Mouse (Mus musculus) megakaryocyte, embryonic 14.5 days (primary cell): ENCODE data around the gene Ift172. TPM values are rescaled to one million over a fixed set of nuclear protein-coding genes. Genes with fewer than 3 reads are reported as not detected.
A peak's percentile ranks its signal among the peaks of the same experiment; 100 is the strongest.

Experiments used
- H3K27me3 ChIP-seq: replicated peaks from 2 replicates; pipeline ENCODE3; 2012; ENCODE audit warnings: inconsistent platforms
- H3K36me3 ChIP-seq: replicated peaks from 2 replicates; pipeline ENCODE3; 2012; ENCODE audit warnings: low read length, inconsistent platforms, mixed read lengths
- H3K4me1 ChIP-seq: 2 replicates; pipeline ENCODE4 v1.6.1; 2012; ENCODE audit warnings: inconsistent platforms
- H3K4me3 ChIP-seq: replicated peaks from 2 replicates; pipeline ENCODE3; 2012; ENCODE audit warnings: moderate library complexity, mild to moderate bottlenecking, inconsistent platforms
- H3K9me3 ChIP-seq: 2 replicates; pipeline ENCODE4 v1.6.1; 2012; ENCODE audit warnings: inconsistent platforms
- FLI1 ChIP-seq: IDR thresholded peaks from 2 replicates; pipeline ENCODE4 v1.6.1; 2012; ENCODE audit warnings: low read length, inconsistent platforms, mixed read lengths
- GATA1 ChIP-seq: IDR thresholded peaks from 3 replicates; pipeline ENCODE4 v1.6.1; 2012; ENCODE audit warnings: mixed read lengths, low read length, inconsistent platforms, borderline replicate concordance
- polyA plus RNA-seq: library from polyadenylated mRNA; stranded (reverse); fragments of >175 nt; gene quantifications from 2 replicates; pipeline ENCODE4 v1.2.3, GENCODE M21; 2012; ENCODE audit warnings: low replicate concordance; ENCODE audit not compliant: insufficient read depth

Ift172 gene
- polyA plus RNA-seq, 1 experiment = 19.3 TPM

DNA sequence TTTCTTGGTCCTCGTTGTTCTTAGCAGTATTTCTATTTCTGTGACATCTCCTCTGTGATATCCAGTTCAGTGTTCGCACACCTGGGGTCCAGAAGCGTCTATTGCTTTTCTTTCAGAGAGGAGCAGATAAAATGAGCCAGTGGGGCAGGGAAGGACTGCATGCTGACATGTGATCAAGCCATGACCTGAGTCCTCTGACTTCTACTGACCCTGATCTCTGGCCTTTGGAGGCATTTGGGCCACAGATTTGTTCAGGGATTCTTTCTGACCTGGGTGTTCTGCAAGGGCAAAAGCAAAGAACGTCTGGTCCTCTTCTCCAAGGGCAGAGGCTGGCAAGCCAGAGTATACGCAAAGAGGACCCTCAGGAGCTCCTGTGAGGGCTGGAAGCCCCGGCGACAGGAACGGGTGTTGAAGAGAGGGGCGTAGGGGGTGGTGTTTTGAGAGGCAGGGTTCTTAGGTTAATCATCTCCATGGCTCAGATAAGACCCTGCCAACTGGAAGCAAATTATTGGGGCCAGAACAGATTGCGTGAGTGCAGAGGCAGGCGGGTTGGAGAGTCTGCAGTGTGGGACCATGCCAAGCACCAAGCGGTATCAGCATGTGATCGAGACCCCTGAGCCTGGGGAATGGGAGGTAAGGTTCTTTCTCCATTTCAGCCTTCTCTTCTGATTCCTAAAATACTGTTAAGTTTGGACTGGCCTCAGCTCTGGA is 6.3 kb upstream of the Ift172 start, which contains the start of gene Gckr:
Gckr (plus strand) TSS at position 397 of the 711 bp plus-strand sequence.
- H3K4me3 ChIP-seq = no peak within 1 kb of the TSS
- peaks cover 79% of the 10 kb centered on the region for H3K27me3 ChIP-seq

DNA sequence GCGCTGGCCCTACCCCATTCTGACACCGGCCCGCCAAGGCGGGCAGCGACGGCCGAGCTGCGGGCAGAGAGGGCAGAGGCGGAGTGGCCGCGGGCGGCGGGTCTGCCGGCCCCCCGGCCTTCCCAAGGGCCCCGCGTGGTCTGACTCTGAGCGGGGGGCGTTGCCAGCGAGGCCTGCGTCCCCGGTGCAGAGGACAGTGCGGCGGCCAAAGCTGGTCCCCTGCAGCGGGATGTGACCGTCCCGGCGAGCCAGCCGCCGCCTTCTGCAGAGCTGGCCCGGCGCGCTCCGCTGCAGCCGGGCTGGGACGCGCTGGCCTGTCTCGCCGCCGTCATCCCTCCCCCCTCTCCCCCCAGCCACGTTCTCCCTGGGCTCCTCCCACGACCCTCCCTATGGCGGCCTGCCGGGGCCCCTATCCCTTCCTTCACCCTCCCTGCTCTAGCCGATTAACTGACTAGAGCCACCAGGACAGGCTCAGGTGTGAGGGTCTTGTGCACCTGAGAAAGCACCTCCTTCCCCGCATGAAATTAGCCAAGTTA is 4.8 kb upstream of the Ift172 start, which contains the start of gene Fndc4:
Fndc4 (minus strand) TSS at position 475 of the 536 bp plus-strand sequence.
- Histone ChIP-seq H3K36me3 (no peaks in the 10 kb centered on the region), H3K9me3 (no peaks in the 10 kb centered on the region), H3K27me3 (peaks cover 69% of the 10 kb centered on the region), H3K4me1 (peaks cover 24% of the 10 kb centered on the region), H3K4me3 (peak within 1 kb of the TSS; percentile 90)
- TF ChIP-seq FLI1 (no peak), GATA1 (no peak)

More for the DNA sequence above, 6.3 kb upstream of the Ift172 start, which contains the start of gene Gckr:
- peaks cover 16% of the 10 kb centered on the region for H3K4me1 ChIP-seq
- H3K9me3 ChIP-seq = no peaks in the 10 kb centered on the region
- no peak for TF ChIP-seq FLI1
- TF ChIP-seq GATA1 = no peak
- H3K36me3 ChIP-seq = no peaks in the 10 kb centered on the region

DNA sequence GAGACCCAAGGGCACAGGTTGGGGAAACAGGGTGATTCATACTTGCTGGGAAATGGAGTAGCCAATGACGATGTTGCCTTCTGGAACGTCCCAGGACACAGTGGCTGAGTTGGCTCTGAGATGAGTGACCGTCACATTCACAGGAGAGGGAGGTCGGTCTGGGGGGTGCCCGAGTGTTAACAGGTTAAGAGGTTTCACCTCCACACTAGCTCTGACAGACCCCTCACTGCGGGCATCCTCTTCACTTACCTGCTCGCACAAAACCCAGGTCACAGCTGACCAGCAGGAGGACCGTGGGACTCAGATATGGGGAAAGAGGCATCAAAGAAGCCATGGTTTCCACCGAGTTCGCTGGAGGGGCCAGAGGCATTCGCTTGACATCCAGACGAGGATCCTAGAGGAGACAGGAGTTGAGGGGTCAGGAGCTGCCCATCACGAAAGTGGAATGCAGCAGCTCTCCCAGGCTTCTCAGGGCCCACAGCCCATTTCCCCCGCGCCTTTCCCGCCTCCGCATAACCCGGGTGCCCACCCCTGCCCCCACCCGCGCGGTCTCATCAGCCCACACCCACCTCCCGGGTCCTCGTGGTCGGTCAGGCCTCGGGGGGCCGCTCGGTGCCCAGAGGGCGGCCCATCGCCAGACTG is 4.2 kb upstream of the Ift172 start:
- Histone ChIP-seq H3K9me3 (no peaks in the 10 kb centered on the region), H3K4me1 (peaks cover 30% of the 10 kb centered on the region), H3K27me3 (peaks cover 64% of the 10 kb centered on the region), H3K4me3 (peak overlapping the region; percentile 90), H3K36me3 (no peaks in the 10 kb centered on the region)
- TF ChIP-seq GATA1 (no peak), FLI1 (no peak)

DNA sequence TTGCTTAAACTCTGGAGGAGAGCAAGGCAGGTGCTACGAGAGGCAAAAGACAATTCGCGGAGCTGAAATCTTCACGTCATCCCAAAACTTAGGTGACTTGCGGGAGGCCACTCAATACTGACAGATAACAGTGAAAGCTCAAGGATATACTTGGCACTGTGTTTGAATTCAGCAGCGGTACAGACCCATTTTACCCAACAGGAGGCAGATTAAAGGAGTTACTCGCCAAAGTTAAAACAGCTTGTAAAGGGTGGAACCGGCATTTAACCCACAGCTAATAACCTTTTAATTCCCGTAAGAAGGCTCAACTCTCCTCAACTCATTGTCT is 409 bp upstream of the Ift172 start:
- peaks cover 6% of the 10 kb centered on the region for H3K36me3 ChIP-seq
- peak overlapping the region; percentile 97 for H3K4me3 ChIP-seq
- peaks cover 51% of the 10 kb centered on the region for H3K4me1 ChIP-seq
- no peaks in the 10 kb centered on the region for H3K9me3 ChIP-seq
- H3K27me3 ChIP-seq = peaks cover 35% of the 10 kb centered on the region
- TF ChIP-seq FLI1 = no peak
- no peak for TF ChIP-seq GATA1

DNA sequence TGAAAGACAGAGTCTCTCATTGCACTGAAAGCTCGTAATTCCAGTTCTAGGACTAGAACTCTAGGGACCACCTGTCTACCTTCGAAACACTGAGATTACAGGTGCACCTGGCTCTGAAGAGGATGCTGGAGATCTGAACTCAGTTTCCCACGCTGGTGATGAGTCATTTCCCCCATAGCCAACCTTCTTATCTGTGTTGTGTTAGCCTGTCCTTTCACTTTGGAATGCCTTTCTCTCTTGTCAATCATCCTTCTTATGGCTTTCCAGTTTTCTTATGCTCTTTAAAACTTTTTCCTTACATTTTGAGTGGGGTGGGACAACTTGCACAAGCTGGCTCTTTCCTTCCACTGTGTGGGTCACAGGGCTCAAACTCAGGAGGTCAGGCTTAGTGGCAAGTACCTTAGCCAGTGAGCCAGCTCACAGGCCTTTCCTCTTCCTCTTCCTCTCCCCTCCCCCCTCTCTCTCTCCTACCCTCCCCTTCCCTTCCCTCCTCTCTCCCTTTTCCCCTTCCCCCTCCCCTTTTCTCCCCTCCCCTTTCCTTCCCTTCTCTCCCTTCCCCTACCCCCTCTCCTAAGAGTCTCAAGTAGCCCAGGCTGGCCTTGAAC is 1.2 kb downstream of the Ift172 start:
- TF ChIP-seq GATA1 = no peak
- no peak for TF ChIP-seq FLI1
- H3K4me3 ChIP-seq = peak overlapping the region; percentile 97
- H3K27me3 ChIP-seq = peaks cover 20% of the 10 kb centered on the region
- peaks cover 37% of the 10 kb centered on the region for H3K4me1 ChIP-seq
- H3K9me3 ChIP-seq = no peaks in the 10 kb centered on the region
- H3K36me3 ChIP-seq = peaks cover 22% of the 10 kb centered on the region

DNA sequence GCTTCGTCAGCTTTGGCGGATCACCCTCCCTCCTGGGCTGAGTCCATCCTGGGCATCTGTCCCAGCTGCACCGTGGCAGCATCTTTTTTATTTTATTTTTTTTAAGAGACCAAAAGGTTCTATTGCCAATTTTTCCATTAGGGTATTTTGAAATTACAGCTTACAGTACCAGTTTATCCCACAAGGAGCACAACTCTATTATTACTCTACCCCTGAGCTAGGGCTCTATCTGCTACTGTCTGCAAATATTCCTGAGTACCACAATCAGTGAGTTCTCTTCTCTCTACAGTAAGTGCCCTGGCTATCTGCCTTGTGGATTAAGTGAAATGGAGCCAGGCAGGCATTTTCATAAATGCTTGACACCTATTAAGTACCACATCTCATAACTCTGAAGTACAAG is 2.3 kb downstream of the Ift172 start:
- Histone ChIP-seq H3K4me3 (peak overlapping the region; percentile 62), H3K27me3 (peaks cover 9% of the 10 kb centered on the region), H3K9me3 (no peaks in the 10 kb centered on the region), H3K4me1 (peaks cover 35% of the 10 kb centered on the region), H3K36me3 (peaks cover 32% of the 10 kb centered on the region)
- TF ChIP-seq FLI1 = no peak
- no peak for TF ChIP-seq GATA1

DNA sequence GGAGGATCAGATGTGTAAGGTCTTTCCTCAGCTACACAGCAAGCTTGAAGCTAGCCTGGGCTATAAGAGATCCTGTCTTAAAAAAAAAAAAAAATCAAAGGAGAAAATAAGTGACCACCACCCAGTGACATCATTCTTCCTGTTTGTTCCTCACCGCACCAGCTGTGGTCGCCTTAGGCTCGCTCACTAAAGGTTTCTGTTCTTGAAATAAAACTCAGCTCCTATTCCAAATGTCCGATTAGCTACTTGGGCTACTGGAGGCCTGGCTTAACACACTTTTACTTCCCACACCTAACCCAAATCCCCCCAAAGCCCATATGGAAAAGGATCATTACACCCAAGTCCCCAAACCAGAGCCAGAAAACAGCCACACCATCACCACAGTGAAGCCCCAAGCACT is 2.7 kb downstream of the Ift172 start:
- TF ChIP-seq GATA1 = no peak
- TF ChIP-seq FLI1 = no peak
- peak overlapping the region; percentile 62 for H3K4me3 ChIP-seq
- H3K27me3 ChIP-seq = peaks cover 5% of the 10 kb centered on the region
- H3K36me3 ChIP-seq = peaks cover 36% of the 10 kb centered on the region
- H3K4me1 ChIP-seq = peaks cover 35% of the 10 kb centered on the region
- H3K9me3 ChIP-seq = no peaks in the 10 kb centered on the region

DNA sequence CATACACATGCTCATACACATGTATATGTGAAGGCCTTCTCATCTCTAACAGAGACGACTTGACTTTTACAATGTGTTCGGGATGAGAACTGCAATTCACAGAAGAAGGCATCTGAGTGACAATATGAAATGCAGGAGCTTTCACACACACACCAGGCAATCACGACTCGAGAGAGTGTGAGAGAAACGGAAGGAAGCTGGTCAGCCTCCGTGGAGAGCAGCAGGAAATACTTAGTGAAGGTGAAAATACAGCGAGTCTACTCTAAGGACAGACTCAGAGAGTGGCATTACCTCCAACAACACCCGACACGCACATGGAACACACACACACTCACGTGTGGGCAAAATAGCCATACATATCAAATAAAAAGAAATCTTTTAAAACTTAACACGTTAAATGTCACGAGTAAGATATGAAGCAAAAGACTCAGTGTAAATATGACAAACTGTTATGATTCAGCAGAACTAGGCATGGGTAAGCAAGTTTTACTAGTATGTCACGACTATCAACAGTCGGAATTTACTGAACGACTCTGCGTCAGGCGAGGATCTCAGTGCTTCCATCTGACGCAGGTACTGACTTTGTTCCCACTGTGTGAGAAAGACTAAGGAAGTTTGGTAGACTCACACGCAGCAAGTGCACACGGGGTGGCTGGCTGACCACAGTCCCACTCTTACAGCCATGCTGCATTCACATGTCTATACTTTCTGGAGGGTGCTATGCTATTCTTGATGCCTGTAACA is 11.5 kb downstream of the Ift172 start:
- TF ChIP-seq FLI1 (no peak), GATA1 (no peak)
- H3K27me3 ChIP-seq = no peaks in the 10 kb centered on the region
- H3K9me3 ChIP-seq = no peaks in the 10 kb centered on the region
- H3K36me3 ChIP-seq = peaks cover 78% of the 10 kb centered on the region
- H3K4me3 ChIP-seq = no peak overlapping the region
- H3K4me1 ChIP-seq = peaks cover 11% of the 10 kb centered on the region

DNA sequence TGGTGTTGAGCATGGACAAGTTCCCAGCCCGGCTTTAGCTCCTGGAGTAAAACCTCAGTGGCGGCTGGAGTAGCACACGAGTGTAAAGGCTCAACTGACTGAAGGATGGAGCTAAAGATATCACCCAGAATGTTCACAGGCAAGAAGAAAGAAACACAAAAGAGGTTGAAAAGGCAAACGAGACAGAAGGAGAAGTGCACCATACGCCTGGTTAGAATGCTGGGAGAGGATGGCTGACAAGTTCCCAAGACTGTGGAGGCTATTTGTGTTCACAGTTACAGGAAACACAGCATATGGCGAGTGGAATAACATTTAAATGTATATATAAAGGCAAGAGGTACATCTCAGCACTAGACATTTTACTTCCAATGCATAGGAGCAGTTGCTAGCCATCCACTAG is 17.9 kb downstream of the Ift172 start:
- Histone ChIP-seq H3K36me3 (peaks cover 69% of the 10 kb centered on the region), H3K27me3 (peaks cover 2% of the 10 kb centered on the region), H3K4me1 (peaks cover 9% of the 10 kb centered on the region), H3K9me3 (peaks cover 7% of the 10 kb centered on the region), H3K4me3 (no peak overlapping the region)
- no peak for TF ChIP-seq GATA1
- no peak for TF ChIP-seq FLI1
